Mouse (Mus musculus) retina, postnatal 7 days (tissue): ENCODE data around the gene Glud1.

Source experiments
- DNase-seq: peaks from one replicate; pipeline ENCODE4 v3.0.0-alpha.2; 2012; ENCODE audit warnings: low read depth, low spot score

The Glud1 gene

GRCm38 (mm10) chr14:34378560-34379331, 68.2 kb downstream of the Glud1 start:
- no peak for DNase-seq

DNA sequence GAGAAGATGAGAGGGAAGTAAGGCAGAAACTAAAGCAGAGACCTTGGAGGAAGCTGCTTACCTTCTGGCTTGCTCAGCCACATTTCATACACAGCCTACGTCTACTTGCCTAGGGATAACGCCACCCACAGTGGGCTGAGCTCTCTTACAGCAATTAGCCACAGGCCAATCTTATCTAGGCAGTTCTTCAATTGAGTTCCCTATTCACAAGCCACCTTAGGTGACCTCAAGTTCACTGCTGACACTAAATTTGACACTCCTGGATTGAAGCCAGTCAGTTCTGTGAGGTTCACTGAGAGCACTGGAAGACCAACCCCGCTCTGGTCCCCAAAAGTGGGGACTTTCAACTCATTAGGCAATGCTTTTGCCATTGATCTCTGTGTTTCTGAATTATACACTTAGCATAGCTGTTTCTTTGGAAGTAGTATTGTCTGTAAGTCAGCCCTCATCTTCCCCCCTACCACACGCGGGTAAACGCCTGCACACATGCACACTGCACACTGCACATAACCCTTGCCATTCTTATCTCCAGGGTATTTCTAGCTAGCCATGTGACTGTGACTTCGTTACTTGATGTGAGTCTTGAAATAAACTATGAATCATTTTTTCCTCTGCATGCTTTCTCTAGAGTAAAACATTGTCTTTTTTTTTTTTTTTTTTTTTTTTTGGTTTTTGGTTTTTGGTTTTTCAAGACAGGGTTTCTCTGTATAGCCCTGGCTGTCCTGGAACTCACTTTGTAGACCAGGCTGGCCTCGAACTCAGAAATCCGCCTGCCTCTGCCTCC, 72.6 kb downstream of the Glud1 start:
- DNase-seq, result no peak

GRCm38 (mm10) chr14:34393295-34393694, 82.8 kb downstream of the Glud1 start:
- no peak for DNase-seq
